Mouse (Mus musculus): ENCODE results near the gene Xpa. TPM values are rescaled to one million over a fixed set of nuclear protein-coding genes. Genes with fewer than 3 reads are reported as not detected.
A peak's percentile ranks its signal among the peaks of the same experiment; 100 is the strongest.

The Xpa gene
- polyA plus RNA-seq, 1 experiment from 2014 or later = 27.7 TPM

DNA sequence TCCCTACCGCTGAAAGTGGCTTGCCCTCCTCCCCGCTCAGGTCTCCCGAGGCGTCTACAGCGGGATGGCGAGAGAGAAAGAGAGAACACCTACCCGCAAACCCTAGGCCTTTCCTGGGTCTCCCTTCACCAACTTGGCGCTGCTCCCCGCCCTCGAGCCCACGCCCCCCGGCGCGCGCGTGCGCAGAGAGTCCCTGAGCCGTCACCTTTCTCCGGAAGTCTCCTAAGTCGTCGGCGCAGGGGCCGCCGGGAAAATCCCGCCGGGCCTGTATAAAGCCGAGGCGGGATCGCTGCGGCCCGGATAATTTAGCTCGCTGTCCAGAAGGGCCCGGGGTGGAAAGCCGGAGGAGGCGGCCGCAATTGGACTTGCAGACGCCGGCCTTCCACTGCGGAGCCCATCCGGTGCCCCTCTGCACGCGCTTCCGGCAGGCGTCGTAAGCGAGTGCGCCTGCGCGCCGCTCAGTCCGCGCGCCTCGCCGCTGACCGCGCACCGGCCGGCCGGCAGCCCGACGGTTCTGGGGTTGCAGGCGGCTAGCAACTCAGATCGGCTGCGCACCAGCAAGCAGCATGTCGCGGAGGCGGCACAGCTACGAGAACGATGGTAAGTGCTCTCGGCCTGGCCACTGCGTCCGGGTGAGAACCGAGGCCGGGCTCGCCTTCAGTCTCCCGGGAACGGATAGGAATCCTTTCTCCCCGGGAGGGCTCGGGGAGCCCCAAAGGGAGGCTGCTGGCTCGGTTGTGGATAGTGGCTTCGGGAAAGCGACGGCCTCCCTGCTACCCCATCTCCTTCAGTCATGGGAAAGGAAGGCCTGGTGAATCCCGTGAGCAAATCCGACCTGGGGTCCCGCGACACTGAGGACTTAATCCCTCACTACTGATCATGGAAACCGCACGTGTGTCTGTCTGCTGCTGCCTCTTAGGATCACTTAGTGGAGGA, 57.6 kb downstream of the Xpa start, which contains the start of the genes Ncbp1 and Tstd2:
Gene Ncbp1 (plus strand): TSS at position 327 of the 936 bp plus-strand sequence.
Gene Tstd2 (minus strand): TSS at position 408 of the 936 bp plus-strand sequence.
- under 1% methylated on average over 89 of the region's 90 CpGs for WGBS
- Histone ChIP-seq H3K9me3 (no peaks in the 10 kb centered on the region), H3K36me3 (peaks cover 20% of the 10 kb centered on the region), H3K4me1 (peaks cover 28% of the 10 kb centered on the region), H3K4me2 (replicated peaks) (peak within 1 kb of the TSS; percentile 89), H3K4me3 (peak within 1 kb of the TSS; percentile 96), H3K27ac (peak within 1 kb of the TSS; percentile 97), H3K27me3 (no peaks in the 10 kb centered on the region), H3K9ac (peak within 1 kb of the TSS; percentile 95)
- ATAC-seq (ENCODE audit: low FRiP score, low read depth) = peak; percentile 92

DNA sequence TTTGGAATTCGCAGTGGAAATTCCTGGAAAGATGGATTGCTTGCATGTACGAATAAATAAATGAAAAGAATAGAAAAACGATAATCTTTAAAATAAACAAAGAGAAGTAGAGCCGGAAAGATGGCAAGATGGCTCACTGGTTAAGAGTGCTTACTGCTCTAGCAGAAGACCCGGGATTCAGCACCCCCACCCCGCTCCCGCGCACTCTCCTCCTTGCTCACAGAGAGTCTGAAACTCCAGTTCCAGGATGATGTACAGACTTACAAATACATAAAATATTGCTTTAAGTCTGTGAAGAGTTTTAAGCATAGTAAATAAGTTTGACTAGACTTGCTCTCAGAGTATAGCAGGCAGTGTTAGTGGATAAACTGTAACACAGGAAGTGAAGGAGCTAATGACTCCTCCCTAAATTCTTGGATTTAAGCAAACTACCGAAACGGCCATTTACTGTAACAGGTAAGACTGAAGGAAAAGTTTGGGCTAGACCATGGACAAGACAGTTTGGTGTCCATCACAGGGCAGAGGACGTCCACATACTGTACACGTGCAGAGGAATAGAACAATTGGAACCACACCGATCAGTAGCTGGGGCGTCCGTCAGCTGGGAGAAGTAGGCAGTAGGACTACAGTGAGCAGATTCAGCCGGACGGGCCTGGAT, 58.4 kb downstream of the Xpa start:
- Histone ChIP-seq H3K4me1 (peaks cover 28% of the 10 kb centered on the region), H3K36me3 (peaks cover 26% of the 10 kb centered on the region), H3K4me3 (peak overlapping the region; percentile 96), H3K9ac (peak overlapping the region; percentile 95), H3K27me3 (no peaks in the 10 kb centered on the region), H3K27ac (peak overlapping the region; percentile 97), H3K4me2 (replicated peaks) (peak overlapping the region; percentile 89), H3K9me3 (no peaks in the 10 kb centered on the region)
- peak; percentile 79 for ATAC-seq (ENCODE audit: low FRiP score, low read depth)
- 8% methylated on average over 17 of the region's 17 CpGs for WGBS

DNA sequence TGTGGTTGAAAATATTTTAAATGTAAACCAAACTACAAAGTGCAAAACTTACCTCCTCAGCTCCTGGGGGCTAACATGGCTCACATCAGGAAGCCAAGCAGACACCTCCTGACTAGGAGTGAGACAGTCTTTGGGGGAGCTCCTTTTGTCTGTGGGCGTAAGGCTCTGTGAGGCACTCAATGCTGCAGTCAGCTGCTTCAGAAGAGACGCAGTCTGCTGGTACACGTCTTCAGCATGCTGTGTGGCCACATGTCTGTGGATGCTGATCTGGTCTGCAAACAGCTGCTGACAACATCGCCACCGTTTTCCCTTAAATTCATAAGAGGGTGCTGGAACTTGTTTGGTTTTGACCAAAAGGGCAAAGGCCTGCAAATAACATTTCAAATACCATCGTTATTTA, 64.3 kb downstream of the Xpa start:
- no peak overlapping the region for H3K4me3 ChIP-seq
- H3K27ac ChIP-seq = no peak overlapping the region
- peaks cover 75% of the 10 kb centered on the region for H3K36me3 ChIP-seq
- no peak overlapping the region for H3K9ac ChIP-seq
- H3K27me3 ChIP-seq = no peaks in the 10 kb centered on the region
- 88% methylated on average over 6 of the region's 6 CpGs for WGBS
- no peaks in the 10 kb centered on the region for H3K9me3 ChIP-seq
- no peak overlapping the region for H3K4me2 ChIP-seq (replicated peaks)
- ATAC-seq (ENCODE audit: low FRiP score, low read depth) = no peak
- H3K4me1 ChIP-seq = peaks cover 10% of the 10 kb centered on the region

DNA sequence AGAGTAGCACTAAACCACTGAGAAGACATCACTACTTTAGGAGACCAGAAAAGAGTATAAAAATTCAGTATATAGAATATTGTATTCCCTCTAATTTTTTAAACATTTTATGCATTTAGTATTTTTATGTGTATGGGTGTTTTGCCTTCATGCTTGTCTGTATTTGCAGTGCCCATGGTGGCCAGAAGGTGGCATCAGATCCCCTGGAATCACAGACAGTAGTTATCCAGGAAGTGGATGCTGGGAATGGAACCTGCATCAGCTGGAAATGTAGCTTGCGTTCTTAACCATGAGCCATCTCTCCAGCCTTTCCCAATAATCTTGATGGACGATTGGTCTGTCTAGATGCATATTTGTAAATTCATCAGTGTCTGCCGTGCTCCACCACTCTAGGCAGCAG, 65.9 kb downstream of the Xpa start:
- Histone ChIP-seq H3K4me3 (no peak overlapping the region), H3K9me3 (no peaks in the 10 kb centered on the region), H3K4me1 (peaks cover 4% of the 10 kb centered on the region; the same call in 1 of the 2 replicates), H3K9ac (no peak overlapping the region), H3K27me3 (no peaks in the 10 kb centered on the region), H3K4me2 (replicated peaks) (no peak overlapping the region), H3K36me3 (peaks cover 87% of the 10 kb centered on the region), H3K27ac (no peak overlapping the region)
- 84% methylated on average over 3 of the region's 3 CpGs for WGBS
- ATAC-seq (ENCODE audit: low FRiP score, low read depth) = no peak

DNA sequence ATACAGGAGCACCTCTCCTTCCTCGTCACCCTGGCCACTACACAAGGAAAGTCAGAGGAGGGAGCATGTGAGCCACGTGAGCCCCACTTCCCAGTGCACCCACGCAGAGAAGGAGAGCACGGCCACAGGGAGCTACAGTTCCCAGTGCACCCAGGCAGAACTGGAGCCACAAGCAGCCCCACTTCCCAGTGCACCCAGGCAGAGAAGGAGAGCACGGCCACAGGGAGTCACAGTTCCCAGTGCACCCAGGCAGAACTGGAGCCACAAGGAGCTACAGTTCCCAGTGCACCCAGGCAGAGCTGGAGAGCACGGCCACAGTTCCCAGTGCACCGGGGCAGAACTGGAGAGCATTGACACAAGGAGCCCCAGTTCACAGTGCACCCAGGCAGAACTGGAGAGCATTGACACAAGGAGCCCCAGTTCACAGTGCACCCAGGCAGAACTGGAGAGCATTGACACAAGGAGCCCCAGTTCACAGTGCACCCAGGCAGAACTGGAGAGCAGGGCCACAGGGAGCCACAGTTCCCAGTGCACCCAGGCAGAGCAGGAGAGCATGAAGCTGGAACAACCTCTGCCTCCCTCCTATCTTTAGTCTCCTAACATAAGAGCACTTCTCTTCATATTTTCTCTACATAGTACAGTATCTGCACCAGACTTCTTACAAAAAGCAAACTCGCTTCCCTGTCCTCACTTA, 66.7 kb downstream of the Xpa start:
- H3K9ac ChIP-seq = no peak overlapping the region
- H3K4me2 ChIP-seq (replicated peaks) = no peak overlapping the region
- H3K27me3 ChIP-seq = no peaks in the 10 kb centered on the region
- H3K4me1 ChIP-seq = peaks cover 4% of the 10 kb centered on the region; the same call in 1 of the 2 replicates
- WGBS = 87% methylated on average over 8 of the region's 8 CpGs
- no peaks in the 10 kb centered on the region for H3K9me3 ChIP-seq
- H3K4me3 ChIP-seq = no peak overlapping the region
- peaks cover 87% of the 10 kb centered on the region for H3K36me3 ChIP-seq
- ATAC-seq (ENCODE audit: low FRiP score, low read depth) = no peak
- no peak overlapping the region for H3K27ac ChIP-seq

DNA sequence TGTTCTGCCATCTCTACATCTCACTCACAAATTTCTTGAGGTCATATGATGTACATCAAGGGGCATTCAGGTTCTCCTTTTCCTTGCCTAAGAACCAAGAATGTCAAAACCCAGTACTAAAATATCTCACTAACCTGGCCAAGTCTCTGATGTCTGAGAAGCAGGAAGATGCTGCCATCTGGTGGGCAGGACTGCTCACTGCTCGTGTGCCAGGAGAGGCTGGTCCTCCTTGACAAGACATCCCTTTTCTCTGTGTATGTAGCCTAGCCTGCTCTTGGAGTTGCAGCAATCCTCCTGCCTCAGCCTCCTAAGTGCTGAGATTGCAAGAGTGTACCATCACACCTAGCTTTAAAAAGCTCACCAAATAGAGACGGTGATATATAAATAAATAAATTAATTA, 69.6 kb downstream of the Xpa start:
- Histone ChIP-seq H3K9ac (no peak overlapping the region), H3K9me3 (no peaks in the 10 kb centered on the region), H3K36me3 (peaks cover 89% of the 10 kb centered on the region), H3K4me2 (replicated peaks) (no peak overlapping the region), H3K27me3 (no peaks in the 10 kb centered on the region), H3K4me1 (no peaks in the 10 kb centered on the region), H3K4me3 (no peak overlapping the region), H3K27ac (no peak overlapping the region)
- WGBS = 37% methylated on average over 2 of the region's 2 CpGs
- 0 out of 2 replicates have a peak, but pooled peaks have one; percentile 69 for ATAC-seq (ENCODE audit: low FRiP score, low read depth)

DNA sequence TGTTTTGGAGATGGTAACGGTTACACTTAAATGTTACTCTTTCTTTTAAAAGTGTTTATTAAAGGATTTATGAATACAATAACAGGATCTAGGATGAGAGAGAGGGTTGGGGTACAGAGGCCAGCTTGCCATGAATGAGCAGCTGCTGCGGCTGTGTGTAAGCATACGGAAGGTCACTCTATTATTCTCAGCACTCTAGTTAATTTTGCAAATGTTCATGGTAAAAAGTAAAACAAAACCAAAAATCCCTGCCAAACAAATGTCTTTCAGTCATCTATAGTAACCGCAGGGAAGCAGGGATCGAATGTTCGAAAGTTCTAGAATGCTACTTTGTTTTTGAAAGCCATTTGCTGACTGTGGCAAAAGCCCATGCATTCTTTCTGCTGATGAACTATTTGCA, 72.8 kb downstream of the Xpa start:
- Histone ChIP-seq H3K4me3 (no peak overlapping the region), H3K27ac (no peak overlapping the region), H3K9ac (no peak overlapping the region), H3K4me1 (no peaks in the 10 kb centered on the region), H3K4me2 (replicated peaks) (no peak overlapping the region), H3K27me3 (no peaks in the 10 kb centered on the region), H3K36me3 (peaks cover 90% of the 10 kb centered on the region), H3K9me3 (no peaks in the 10 kb centered on the region)
- no peak for ATAC-seq (ENCODE audit: low FRiP score, low read depth)
- WGBS = 95% methylated on average over 6 of the region's 6 CpGs

DNA sequence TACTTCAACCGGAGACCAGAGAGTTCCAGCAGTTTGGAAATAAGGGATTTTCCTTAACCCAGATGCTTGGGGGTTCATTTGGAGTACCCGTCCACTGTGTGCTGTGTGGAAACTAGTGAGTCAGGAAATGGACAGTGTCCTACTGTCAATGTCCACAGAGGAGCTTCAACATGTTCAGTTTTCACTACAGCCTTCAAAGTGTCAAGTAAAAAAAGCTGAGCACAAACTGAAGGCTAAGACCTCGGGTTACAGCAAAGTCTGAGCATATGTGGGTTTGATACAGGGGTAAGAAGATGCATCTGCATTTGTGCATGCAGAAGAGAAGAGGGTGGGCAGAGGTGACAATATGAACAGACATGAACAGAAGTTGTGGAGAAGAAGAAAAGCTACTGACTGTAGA, 75.3 kb downstream of the Xpa start:
- no peak overlapping the region for H3K4me2 ChIP-seq (replicated peaks)
- 84% methylated on average over 3 of the region's 3 CpGs for WGBS
- peaks cover 97% of the 10 kb centered on the region for H3K36me3 ChIP-seq
- no peak overlapping the region for H3K9ac ChIP-seq
- H3K9me3 ChIP-seq = no peaks in the 10 kb centered on the region
- no peak overlapping the region for H3K27ac ChIP-seq
- no peaks in the 10 kb centered on the region for H3K4me1 ChIP-seq
- H3K27me3 ChIP-seq = no peaks in the 10 kb centered on the region
- H3K4me3 ChIP-seq = no peak overlapping the region
- ATAC-seq (ENCODE audit: low FRiP score, low read depth) = no peak

DNA sequence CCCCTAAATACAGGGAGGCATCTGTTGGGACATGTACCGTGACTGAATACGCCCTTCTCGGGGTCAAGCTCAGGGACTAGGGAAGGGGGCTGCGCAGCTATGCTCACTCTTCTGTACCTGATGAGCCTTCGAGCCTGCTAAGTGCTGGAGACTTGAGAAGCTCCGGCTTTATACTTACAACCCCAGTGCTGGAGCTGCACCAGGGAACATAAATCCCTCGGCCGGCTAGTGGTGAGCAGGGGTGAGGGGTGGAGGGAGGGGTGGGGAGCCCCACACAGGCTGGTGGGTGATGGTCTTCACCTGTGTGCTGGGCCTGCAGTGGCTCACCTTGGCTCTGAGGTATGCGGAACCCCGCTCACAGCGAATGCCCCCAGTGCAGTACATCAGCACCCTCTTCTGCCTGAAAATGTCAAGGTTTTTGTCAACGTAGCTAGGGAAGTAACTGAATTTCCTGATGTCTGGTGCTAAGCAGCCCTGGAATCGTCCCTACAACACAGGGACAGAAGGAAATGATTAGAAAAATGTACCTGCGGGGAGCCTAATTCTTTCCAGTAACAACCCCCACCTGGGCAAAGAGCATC, 76.5 kb downstream of the Xpa start:
- 86% methylated on average over 14 of the region's 14 CpGs for WGBS
- Histone ChIP-seq H3K4me3 (no peak overlapping the region), H3K27ac (no peak overlapping the region), H3K9ac (no peak overlapping the region), H3K4me1 (no peaks in the 10 kb centered on the region), H3K27me3 (no peaks in the 10 kb centered on the region), H3K9me3 (no peaks in the 10 kb centered on the region), H3K4me2 (replicated peaks) (no peak overlapping the region), H3K36me3 (peaks cover 95% of the 10 kb centered on the region)
- ATAC-seq (ENCODE audit: low FRiP score, low read depth) = no peak

DNA sequence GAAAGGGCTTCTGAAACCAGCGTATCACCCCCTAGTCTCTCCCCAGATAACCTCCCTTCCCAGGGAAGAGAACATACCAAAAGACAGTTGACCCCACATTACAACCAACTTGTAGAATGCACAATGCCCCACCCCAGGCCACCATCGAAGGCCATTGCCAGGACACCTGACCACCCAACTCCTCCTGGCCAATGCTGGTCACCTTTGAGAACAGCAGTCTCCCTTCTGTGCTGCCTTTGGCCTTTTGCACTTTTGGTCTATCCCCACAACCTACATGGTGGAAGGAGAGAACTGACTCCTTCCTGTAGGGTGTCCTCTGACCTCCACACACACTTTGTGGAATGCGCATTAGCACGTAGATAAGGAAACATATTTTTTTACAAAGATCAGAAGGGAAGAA, 78.6 kb downstream of the Xpa start:
- WGBS = over 99% methylated on average over 4 of the region's 4 CpGs
- Histone ChIP-seq H3K27me3 (no peaks in the 10 kb centered on the region), H3K4me2 (replicated peaks) (no peak overlapping the region), H3K4me3 (no peak overlapping the region), H3K9ac (no peak overlapping the region), H3K4me1 (no peaks in the 10 kb centered on the region), H3K36me3 (peaks cover 90% of the 10 kb centered on the region), H3K27ac (no peak overlapping the region), H3K9me3 (no peaks in the 10 kb centered on the region)
- ATAC-seq (ENCODE audit: low FRiP score, low read depth) = no peak

DNA sequence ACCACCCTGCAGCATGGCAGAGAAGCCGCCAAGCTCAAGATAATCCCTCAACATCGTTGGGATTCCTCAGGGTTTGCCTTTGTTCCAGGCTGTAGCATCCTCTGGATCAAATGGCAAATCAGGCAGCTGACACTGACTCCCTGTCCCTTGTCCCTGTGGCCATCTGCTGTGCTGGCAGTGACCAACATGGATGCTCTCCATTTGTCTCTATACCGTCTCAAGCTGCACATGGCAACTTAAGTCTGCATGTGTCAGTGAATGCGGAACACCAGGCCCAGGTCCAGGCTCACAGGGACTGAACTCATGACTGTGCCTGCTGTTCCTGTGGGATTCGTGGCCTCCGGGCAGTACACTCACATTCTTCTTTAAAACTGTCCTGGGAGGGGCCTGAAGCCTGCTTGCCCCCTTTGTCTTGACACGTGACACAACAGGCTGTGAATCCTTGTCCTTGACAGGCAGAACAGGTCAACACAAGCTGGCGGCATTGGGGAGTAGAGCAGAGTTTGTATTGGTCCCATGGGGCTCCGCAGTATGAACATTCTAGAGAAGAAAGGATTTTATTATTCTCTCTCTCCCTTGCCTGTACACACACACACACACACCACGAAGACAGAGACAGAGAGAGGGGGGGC, 79.5 kb downstream of the Xpa start:
- ATAC-seq (ENCODE audit: low FRiP score, low read depth) = peak; percentile 36; the same call in 1 of the 2 replicates

More for the DNA sequence above, 79.5 kb downstream of the Xpa start:
- Histone ChIP-seq H3K9me3 (no peaks in the 10 kb centered on the region), H3K27me3 (no peaks in the 10 kb centered on the region), H3K9ac (no peak overlapping the region), H3K36me3 (peaks cover 83% of the 10 kb centered on the region), H3K4me2 (replicated peaks) (no peak overlapping the region), H3K4me3 (no peak overlapping the region), H3K27ac (no peak overlapping the region), H3K4me1 (no peaks in the 10 kb centered on the region)
- WGBS = 79% methylated on average over 10 of the region's 10 CpGs

Data from limb, embryonic 13.5 days (tissue).